Mouse (Mus musculus) heart, postnatal 0 days (tissue): ENCODE data around the gene A830031A19Rik.

Source experiments
- CTCF ChIP-seq: IDR thresholded peaks from 2 replicates; pipeline ENCODE4 v1.5.1; 2016; ENCODE audit warnings: antibody characterized with exemption, control low read depth, low read depth
- EP300 ChIP-seq: IDR thresholded peaks from 2 replicates; pipeline ENCODE4 v1.6.1; 2016; ENCODE audit warnings: antibody characterized with exemption, low read depth

GRCm38 (mm10) chr11:24008244-24008643 is 66.6 kb downstream of the A830031A19Rik start:
- TF ChIP-seq CTCF (peak; percentile 31; the same call in 1 of the 2 replicates), EP300 (no peak)
